Mouse (Mus musculus): ENCODE results near the gene 1700001O22Rik. TPM values are rescaled to one million over a fixed set of nuclear protein-coding genes. Genes with fewer than 3 reads are reported as not detected.

The 1700001O22Rik gene
- total and polyA plus RNA-seq, 2 experiments from 2014 or later = 1.4 to 1.8 TPM

DNA sequence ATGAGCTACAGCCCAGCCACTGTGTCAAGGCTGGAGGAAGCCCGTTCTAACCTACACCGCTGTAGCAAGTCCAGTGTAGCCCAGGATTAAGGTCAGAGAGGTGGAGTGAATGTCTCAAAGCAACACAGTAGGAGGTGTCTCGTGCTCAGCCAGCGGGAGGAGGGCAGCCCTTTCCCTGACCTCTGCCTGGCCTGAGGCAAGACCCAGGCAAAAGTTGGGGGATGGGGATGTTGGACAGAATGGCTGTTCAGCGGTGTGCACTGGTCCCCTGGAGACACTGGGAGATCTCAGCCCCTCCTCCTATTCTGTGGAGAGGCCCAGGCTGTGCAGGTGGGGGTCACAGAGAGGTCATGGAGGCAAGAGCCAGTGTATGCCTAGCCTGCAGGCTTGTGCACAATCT is 24.2 kb downstream of the 1700001O22Rik start:
- Histone ChIP-seq H3K9me3 (ENCODE audit: low read length) (no peaks in the 10 kb centered on the region), H3K36me3 (ENCODE audit: insufficient read depth) (no peaks in the 10 kb centered on the region), H3K4me3 (ENCODE audit: low read depth, low read length) (no peak overlapping the region), H3K27me3 (ENCODE audit: insufficient read depth, low read length) (no peaks in the 10 kb centered on the region), H3K9ac (no peak overlapping the region), H3K4me2 (ENCODE audit: low read depth) (no peak overlapping the region), H3K27ac (ENCODE audit: low read depth, low read length) (no peak overlapping the region), H3K4me1 (ENCODE audit: insufficient read depth) (0 out of 2 replicates have a peak, but pooled peaks cover 4% of the 10 kb centered on the region)
- 9% methylated on average over 5 of the region's 5 CpGs for WGBS
- DNase-seq = no peak
- ATAC-seq = no peak
- no peak for TF ChIP-seq CTCF (IDR thresholded peaks at IDR 0.05; ENCODE audit: low read depth)

DNA sequence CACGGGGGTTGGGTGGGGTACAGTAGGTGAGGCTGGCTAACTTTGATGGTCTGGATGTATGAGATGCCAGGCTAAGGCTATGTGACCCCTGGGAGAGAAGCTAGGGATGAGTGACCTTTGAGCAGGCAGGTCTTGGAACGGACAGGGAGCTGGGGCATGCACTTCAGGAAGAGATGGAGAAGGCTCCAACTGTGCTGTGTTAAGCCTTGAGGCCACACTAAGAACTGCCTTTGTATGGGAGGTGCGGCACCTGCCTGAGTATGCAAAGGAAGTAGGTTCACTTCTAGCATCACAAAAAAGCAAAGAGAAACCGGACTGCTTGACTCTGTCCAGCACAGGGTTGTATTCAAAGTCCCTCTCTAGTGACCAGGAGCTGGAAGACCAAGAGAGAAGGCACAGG is 25.2 kb downstream of the 1700001O22Rik start:
- DNase-seq (no peak), ATAC-seq (no peak)
- Histone ChIP-seq H3K9ac (no peak overlapping the region), H3K4me1 (ENCODE audit: insufficient read depth) (0 out of 2 replicates have a peak, but pooled peaks cover 4% of the 10 kb centered on the region), H3K4me3 (ENCODE audit: low read depth, low read length) (no peak overlapping the region), H3K27me3 (ENCODE audit: insufficient read depth, low read length) (no peaks in the 10 kb centered on the region), H3K9me3 (ENCODE audit: low read length) (no peaks in the 10 kb centered on the region), H3K27ac (ENCODE audit: low read depth, low read length) (no peak overlapping the region), H3K4me2 (ENCODE audit: low read depth) (no peak overlapping the region), H3K36me3 (ENCODE audit: insufficient read depth) (no peaks in the 10 kb centered on the region)
- TF ChIP-seq CTCF (IDR thresholded peaks at IDR 0.05; ENCODE audit: low read depth) = no peak
- 59% methylated on average over 4 of the region's 4 CpGs for WGBS

DNA sequence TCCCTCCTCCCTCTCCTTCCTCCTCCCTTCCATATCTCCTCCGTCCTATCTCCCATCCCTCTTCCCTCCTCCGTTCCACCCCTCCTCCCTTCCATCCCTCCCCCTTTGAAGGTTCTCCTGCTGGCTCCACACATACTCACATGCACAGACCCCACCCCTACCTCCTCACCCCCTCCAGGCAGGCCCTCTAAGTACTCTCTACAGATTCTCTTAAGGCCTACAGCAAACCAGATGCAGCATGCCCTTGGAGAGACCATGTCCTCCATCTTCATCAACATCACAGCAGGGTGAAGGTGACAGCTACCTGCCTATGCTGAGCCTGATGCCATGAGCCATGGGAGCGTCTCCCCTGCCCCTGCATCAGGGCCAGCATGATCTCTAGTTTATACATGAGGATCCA is 26.2 kb downstream of the 1700001O22Rik start:
- Histone ChIP-seq H3K9me3 (ENCODE audit: low read length) (no peaks in the 10 kb centered on the region), H3K36me3 (ENCODE audit: insufficient read depth) (no peaks in the 10 kb centered on the region), H3K4me3 (ENCODE audit: low read depth, low read length) (no peak overlapping the region), H3K4me2 (ENCODE audit: low read depth) (no peak overlapping the region), H3K27ac (ENCODE audit: low read depth, low read length) (no peak overlapping the region), H3K9ac (no peak overlapping the region), H3K4me1 (ENCODE audit: insufficient read depth) (peaks cover 4% of the 10 kb centered on the region; the same call in 1 of the 2 replicates), H3K27me3 (ENCODE audit: insufficient read depth, low read length) (no peaks in the 10 kb centered on the region)
- ATAC-seq = no peak
- DNase-seq = no peak
- no peak for TF ChIP-seq CTCF (IDR thresholded peaks at IDR 0.05; ENCODE audit: low read depth)
- 88% methylated on average over 3 of the region's 3 CpGs for WGBS

DNA sequence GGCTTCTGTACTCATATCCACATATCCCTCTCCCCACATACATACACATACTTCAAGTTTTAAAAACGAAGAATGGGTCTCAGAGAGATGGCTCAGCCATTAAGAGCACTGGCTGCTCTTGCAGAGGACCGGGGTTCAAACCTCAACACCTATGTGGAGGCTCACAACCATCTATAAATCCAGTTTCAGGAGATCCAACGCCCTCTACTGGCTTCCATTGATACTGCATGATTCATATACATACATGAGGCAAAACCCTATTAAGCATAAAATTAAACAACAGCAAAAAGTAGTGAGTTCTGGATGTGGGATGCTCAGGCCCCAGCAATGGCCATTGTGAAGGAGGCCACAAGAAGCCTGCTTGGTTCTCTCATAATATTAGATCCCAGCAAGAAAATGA is 27.5 kb downstream of the 1700001O22Rik start:
- no peak for DNase-seq
- Histone ChIP-seq H3K4me1 (ENCODE audit: insufficient read depth) (peaks cover 11% of the 10 kb centered on the region), H3K27ac (ENCODE audit: low read depth, low read length) (no peak overlapping the region), H3K9me3 (ENCODE audit: low read length) (no peaks in the 10 kb centered on the region), H3K27me3 (ENCODE audit: insufficient read depth, low read length) (no peaks in the 10 kb centered on the region), H3K4me2 (ENCODE audit: low read depth) (no peak overlapping the region), H3K36me3 (ENCODE audit: insufficient read depth) (no peaks in the 10 kb centered on the region), H3K4me3 (ENCODE audit: low read depth, low read length) (no peak overlapping the region), H3K9ac (no peak overlapping the region)
- no peak for ATAC-seq
- peak; percentile 15 for TF ChIP-seq CTCF (IDR thresholded peaks at IDR 0.05; ENCODE audit: low read depth)
- WGBS = 64% methylated on average over 3 of the region's 3 CpGs

DNA sequence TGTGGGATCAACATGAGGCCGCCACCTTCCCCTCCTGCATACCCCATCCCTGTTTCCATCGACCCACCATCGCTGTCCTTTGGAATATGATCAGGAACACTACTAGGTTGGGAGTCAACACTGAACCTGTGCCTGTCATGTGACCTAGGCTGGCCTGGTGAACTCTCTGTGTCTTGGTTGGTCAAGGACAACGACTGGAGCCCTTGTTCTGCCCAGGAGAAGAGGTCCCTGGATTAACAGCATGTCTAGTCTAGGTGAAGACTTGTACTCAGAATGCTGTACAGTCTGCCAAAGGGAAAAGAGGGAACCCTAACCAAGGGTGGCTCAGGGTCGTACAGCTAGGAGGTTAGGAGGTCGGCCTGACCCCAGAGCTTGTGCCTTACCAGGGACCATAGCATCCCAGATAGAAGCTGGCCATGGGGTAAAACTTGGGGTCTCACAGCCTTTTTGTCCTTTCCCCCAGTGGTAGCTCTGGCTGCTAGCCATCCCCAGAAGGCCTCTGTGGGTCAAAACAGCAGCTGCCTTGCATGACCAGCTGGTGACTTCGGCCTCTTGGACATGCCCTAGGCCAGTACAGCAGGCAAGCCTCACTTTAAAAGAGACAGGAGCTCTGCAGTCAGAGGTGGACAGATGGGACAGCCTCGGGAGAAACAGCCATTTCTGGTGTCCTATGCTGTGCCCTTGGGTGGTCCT is 30.0 kb downstream of the 1700001O22Rik start:
- H3K27ac ChIP-seq (ENCODE audit: low read depth, low read length) = no peak overlapping the region
- H3K9ac ChIP-seq = no peak overlapping the region
- no peak for DNase-seq
- H3K9me3 ChIP-seq (ENCODE audit: low read length) = no peaks in the 10 kb centered on the region
- H3K27me3 ChIP-seq (ENCODE audit: insufficient read depth, low read length) = no peaks in the 10 kb centered on the region
- peaks cover 11% of the 10 kb centered on the region for H3K4me1 ChIP-seq (ENCODE audit: insufficient read depth)
- H3K4me3 ChIP-seq (ENCODE audit: low read depth, low read length) = no peak overlapping the region
- 83% methylated on average over 8 of the region's 8 CpGs for WGBS
- ATAC-seq = no peak
- no peak for TF ChIP-seq CTCF (IDR thresholded peaks at IDR 0.05; ENCODE audit: low read depth)
- H3K4me2 ChIP-seq (ENCODE audit: low read depth) = no peak overlapping the region
- no peaks in the 10 kb centered on the region for H3K36me3 ChIP-seq (ENCODE audit: insufficient read depth)

DNA sequence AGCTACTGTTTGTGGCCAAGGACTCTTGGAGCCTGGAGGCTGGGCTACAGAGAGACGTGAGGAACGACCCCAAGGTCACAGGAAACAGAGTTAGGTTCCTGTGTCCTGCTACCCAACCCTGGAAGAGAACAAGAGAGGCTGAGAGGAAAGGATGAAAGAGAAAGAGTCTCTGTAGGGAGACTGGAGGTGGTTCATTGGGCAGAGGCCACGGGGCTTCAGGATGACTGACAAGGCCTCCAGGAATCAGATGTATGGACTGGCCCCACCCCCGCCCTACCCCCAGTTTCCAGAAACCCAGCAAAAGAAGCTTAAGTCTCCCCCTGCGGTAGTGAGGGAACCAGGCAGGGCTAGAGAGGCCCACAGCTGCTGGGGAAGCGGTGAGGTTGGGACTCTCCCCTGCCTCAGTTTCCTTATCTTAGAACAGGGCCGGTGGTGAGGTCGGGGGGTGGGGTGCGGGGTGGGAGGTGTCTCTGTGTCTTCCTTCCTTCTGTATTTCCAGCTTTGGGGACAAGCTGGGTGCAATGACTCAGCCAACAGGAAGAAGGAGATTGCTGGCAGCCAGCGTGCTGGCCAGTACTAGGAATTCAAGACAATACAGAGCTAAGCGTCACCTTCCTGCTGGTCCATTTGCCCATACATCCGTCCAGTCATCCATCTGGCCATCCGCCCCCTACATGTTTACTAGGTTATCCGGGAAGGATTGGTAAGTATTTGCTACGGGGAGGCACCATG is 30.7 kb downstream of the 1700001O22Rik start:
- Histone ChIP-seq H3K4me3 (ENCODE audit: low read depth, low read length) (no peak overlapping the region), H3K27ac (ENCODE audit: low read depth, low read length) (0 out of 2 replicates have a peak overlapping the region, but pooled peaks have one; percentile 84), H3K4me1 (ENCODE audit: insufficient read depth) (peaks cover 11% of the 10 kb centered on the region), H3K9ac (no peak overlapping the region), H3K4me2 (ENCODE audit: low read depth) (no peak overlapping the region), H3K9me3 (ENCODE audit: low read length) (no peaks in the 10 kb centered on the region), H3K27me3 (ENCODE audit: insufficient read depth, low read length) (no peaks in the 10 kb centered on the region), H3K36me3 (ENCODE audit: insufficient read depth) (no peaks in the 10 kb centered on the region)
- DNase-seq (no peak), ATAC-seq (no peak)
- no peak for TF ChIP-seq CTCF (IDR thresholded peaks at IDR 0.05; ENCODE audit: low read depth)
- WGBS = 48% methylated on average over 15 of the region's 15 CpGs

DNA sequence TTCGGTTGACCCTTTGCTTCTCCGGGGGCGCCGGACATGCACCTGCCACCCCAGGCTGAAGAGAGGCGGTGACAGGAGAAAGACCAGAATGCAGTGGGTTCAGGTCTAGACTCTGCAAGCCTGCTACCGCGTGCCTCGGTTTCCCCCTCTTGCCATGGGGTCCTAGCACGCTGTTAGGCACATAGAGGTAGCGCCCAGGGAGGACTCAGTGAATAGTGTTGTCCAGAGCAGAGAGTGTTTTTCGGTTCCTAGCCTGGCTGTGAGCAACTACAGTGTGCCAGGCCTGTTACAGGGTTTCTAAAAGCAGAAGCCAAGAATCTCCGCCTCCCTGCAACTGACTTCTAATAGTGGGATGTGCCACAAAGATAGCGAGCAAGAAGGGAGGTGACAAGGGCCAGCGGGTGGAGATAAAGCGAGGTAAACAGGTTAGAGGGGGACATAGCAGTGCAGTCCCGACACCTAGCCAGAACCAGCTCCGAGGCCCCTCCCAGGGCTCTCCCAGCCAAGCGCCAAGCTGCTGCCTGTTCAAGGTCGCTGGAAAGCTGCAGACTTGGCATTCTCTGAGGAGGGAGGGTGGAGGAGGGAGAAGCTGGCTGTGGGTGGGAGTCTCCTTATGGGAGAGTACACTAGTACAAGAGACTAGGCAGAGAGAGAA is 31.5 kb downstream of the 1700001O22Rik start:
- Histone ChIP-seq H3K9me3 (ENCODE audit: low read length) (no peaks in the 10 kb centered on the region), H3K27ac (ENCODE audit: low read depth, low read length) (peak overlapping the region; percentile 84), H3K36me3 (ENCODE audit: insufficient read depth) (no peaks in the 10 kb centered on the region), H3K4me1 (ENCODE audit: insufficient read depth) (peaks cover 11% of the 10 kb centered on the region), H3K9ac (peak overlapping the region; percentile 64), H3K4me2 (ENCODE audit: low read depth) (peak overlapping the region; percentile 89), H3K4me3 (ENCODE audit: low read depth, low read length) (peak overlapping the region; percentile 42), H3K27me3 (ENCODE audit: insufficient read depth, low read length) (no peaks in the 10 kb centered on the region)
- peak; percentile 85 for ATAC-seq
- peak; percentile 82 for DNase-seq
- TF ChIP-seq CTCF (IDR thresholded peaks at IDR 0.05; ENCODE audit: low read depth) = no peak
- WGBS = 5% methylated on average over 19 of the region's 19 CpGs

All from forebrain, postnatal 0 days (tissue).